Mouse (Mus musculus): ENCODE measurements around the gene Olfr223.
"Not testable (repeated sequence)": the region's sequence is repeated elsewhere in the genome, so short reads cannot be mapped to it uniquely, and the experiment has no call there.

Gene Olfr223

GRCm38 (mm10) chr11:59593189-59593588, at the start of gene Olfr223:
TSS of gene Olfr223 (minus strand) at chr11:59593289.
- DNase-seq (ENCODE audit: low spot score): no peak

- DNase-seq (ENCODE audit: low spot score): no peak
Observed at GRCm38 (mm10) chr11:59642420-59642819, 49.3 kb upstream of the Olfr223 start.

GRCm38 (mm10) chr11:59641227-59641626, 48.1 kb upstream of the Olfr223 start:
- no peak for DNase-seq (ENCODE audit: low spot score)

GRCm38 (mm10) chr11:59639957-59640643, 47.0 kb upstream of the Olfr223 start:
- no peak for DNase-seq (ENCODE audit: low spot score)

- DNase-seq (ENCODE audit: low spot score): peak; percentile 41
Observed at GRCm38 (mm10) chr11:59636695-59637414, 43.8 kb upstream of the Olfr223 start.

GRCm38 (mm10) chr11:59635821-59636694, 43.0 kb upstream of the Olfr223 start:
- peak; percentile 76 for DNase-seq (ENCODE audit: low spot score)

- DNase-seq (ENCODE audit: low spot score): no peak
Observed at GRCm38 (mm10) chr11:59635251-59635795, 42.2 kb upstream of the Olfr223 start.

GRCm38 (mm10) chr11:59634001-59634660, 41.0 kb upstream of the Olfr223 start:
- DNase-seq (ENCODE audit: low spot score): no peak

- DNase-seq (ENCODE audit: low spot score): peak; percentile 76
Observed at GRCm38 (mm10) chr11:59633037-59633436, 39.9 kb upstream of the Olfr223 start.

- DNase-seq (ENCODE audit: low spot score): no peak
Observed at GRCm38 (mm10) chr11:59631980-59632379, 38.9 kb upstream of the Olfr223 start.

GRCm38 (mm10) chr11:59629871-59630270, 36.8 kb upstream of the Olfr223 start:
- DNase-seq (ENCODE audit: low spot score): no peak

GRCm38 (mm10) chr11:59628177-59628576, 35.1 kb upstream of the Olfr223 start:
- no peak for DNase-seq (ENCODE audit: low spot score)

- no peak for DNase-seq (ENCODE audit: low spot score)
Observed at GRCm38 (mm10) chr11:59626192-59626591, 33.1 kb upstream of the Olfr223 start.

- DNase-seq (ENCODE audit: low spot score): peak; percentile 82
Observed at GRCm38 (mm10) chr11:59624017-59624630, 31.0 kb upstream of the Olfr223 start.

GRCm38 (mm10) chr11:59622214-59622613, 29.1 kb upstream of the Olfr223 start:
- no peak for DNase-seq (ENCODE audit: low spot score)

- not testable (repeated sequence) for DNase-seq (ENCODE audit: low spot score)
Observed at GRCm38 (mm10) chr11:59616986-59617385, 23.9 kb upstream of the Olfr223 start.

GRCm38 (mm10) chr11:59614120-59614519, 21.0 kb upstream of the Olfr223 start:
- DNase-seq (ENCODE audit: low spot score): peak; percentile 36

- no peak for DNase-seq (ENCODE audit: low spot score)
Observed at GRCm38 (mm10) chr11:59611646-59612045, 18.6 kb upstream of the Olfr223 start.

- DNase-seq (ENCODE audit: low spot score): no peak
Observed at GRCm38 (mm10) chr11:59602287-59602686, 9.2 kb upstream of the Olfr223 start.

- peak; percentile 21 for DNase-seq (ENCODE audit: low spot score)
Observed at GRCm38 (mm10) chr11:59600872-59601271, 7.8 kb upstream of the Olfr223 start.

GRCm38 (mm10) chr11:59599211-59599610, 6.1 kb upstream of the Olfr223 start:
- no peak for DNase-seq (ENCODE audit: low spot score)
